Mouse (Mus musculus) E14TG2a.4 (cell line): ENCODE measurements around the gene Krt76.

ENCODE experiments used
- CTCF ChIP-seq: conservative IDR thresholded peaks from 2 replicates; pipeline ENCODE4 v1.5.1; 2014; ENCODE audit warnings: low read length
- NANOG ChIP-seq: IDR thresholded peaks from 2 replicates; pipeline ENCODE4 v1.6.1; 2014; ENCODE audit warnings: borderline replicate concordance, low read length, mixed read lengths
- POU5F1 ChIP-seq: IDR thresholded peaks from 2 replicates; pipeline ENCODE4 v1.6.1; 2014; ENCODE audit warnings: low read length, borderline replicate concordance

- TF ChIP-seq CTCF (no peak), NANOG (no peak), POU5F1 (no peak)
Measured at GRCm38 (mm10) chr15:101879776-101880175, 12.9 kb downstream of the Krt76 start.
